Mouse (Mus musculus): Measurements from ENCODE around the gene Map4k3.

The Map4k3 gene

GRCm38 (mm10) chr17:80683041-80683440, 45.2 kb downstream of the Map4k3 start:
- no peak for DNase-seq

GRCm38 (mm10) chr17:80678190-80678589, 50.1 kb downstream of the Map4k3 start:
- DNase-seq: no peak

- no peak for DNase-seq
Observed at GRCm38 (mm10) chr17:80676859-80677535, 51.3 kb downstream of the Map4k3 start.

GRCm38 (mm10) chr17:80676211-80676610, 52.1 kb downstream of the Map4k3 start:
- DNase-seq: no peak

GRCm38 (mm10) chr17:80670395-80670794, 57.9 kb downstream of the Map4k3 start:
- no peak for DNase-seq

GRCm38 (mm10) chr17:80663623-80664022, 64.7 kb downstream of the Map4k3 start:
- no peak for DNase-seq

GRCm38 (mm10) chr17:80662836-80663620, 65.3 kb downstream of the Map4k3 start:
- DNase-seq: no peak

- DNase-seq: peak; percentile 16
Observed at GRCm38 (mm10) chr17:80661896-80662295, 66.4 kb downstream of the Map4k3 start.

- DNase-seq: no peak
Observed at GRCm38 (mm10) chr17:80660707-80661380, 67.4 kb downstream of the Map4k3 start.

GRCm38 (mm10) chr17:80660234-80660633, 68.1 kb downstream of the Map4k3 start:
- DNase-seq: no peak

GRCm38 (mm10) chr17:80659821-80660220, 68.5 kb downstream of the Map4k3 start:
- DNase-seq: no peak

- DNase-seq: no peak
Observed at GRCm38 (mm10) chr17:80654323-80654722, 74.0 kb downstream of the Map4k3 start.

- DNase-seq: no peak
Observed at GRCm38 (mm10) chr17:80652740-80653139, 75.5 kb downstream of the Map4k3 start.

GRCm38 (mm10) chr17:80646843-80647242, 81.4 kb downstream of the Map4k3 start:
- no peak for DNase-seq

GRCm38 (mm10) chr17:80646131-80646530, 82.2 kb downstream of the Map4k3 start:
- no peak for DNase-seq

- no peak for DNase-seq
Observed at GRCm38 (mm10) chr17:80645694-80646034, 82.6 kb downstream of the Map4k3 start.

GRCm38 (mm10) chr17:80644983-80645693, 83.1 kb downstream of the Map4k3 start:
- no peak for DNase-seq

GRCm38 (mm10) chr17:80644567-80644966, 83.7 kb downstream of the Map4k3 start:
- DNase-seq: no peak

- DNase-seq: no peak
Observed at GRCm38 (mm10) chr17:80638121-80638520, 90.2 kb downstream of the Map4k3 start.

- no peak for DNase-seq
Observed at GRCm38 (mm10) chr17:80635794-80636193, 92.5 kb downstream of the Map4k3 start.

- DNase-seq: no peak
Observed at GRCm38 (mm10) chr17:80632846-80633245, 95.4 kb downstream of the Map4k3 start.

- DNase-seq: no peak
Observed at GRCm38 (mm10) chr17:80632354-80632753, 95.9 kb downstream of the Map4k3 start.

- DNase-seq: no peak
Observed at GRCm38 (mm10) chr17:80631028-80631427, 97.3 kb downstream of the Map4k3 start.

Data from layer of hippocampus, adult 9-11 months (tissue).